Mouse (Mus musculus) cerebellum, postnatal 36 days (tissue): Measurements from ENCODE around the gene Afg1l.

ENCODE experiments used
- DNase-seq, 2 experiments: peaks; one replicate each; pipeline ENCODE4 v3.0.0; 2021 to 2022; ENCODE audit warnings: mixed read lengths in 2 of 2

Afg1l gene

GRCm38 (mm10) chr10:42294392-42294791 lies 184.0 kb downstream of the Afg1l start:
- DNase-seq, result no peak

GRCm38 (mm10) chr10:42293877-42294276 lies 184.5 kb downstream of the Afg1l start:
- no peak for DNase-seq

GRCm38 (mm10) chr10:42291360-42291759 lies 187.0 kb downstream of the Afg1l start:
- peak; percentile 49 to 57 for DNase-seq

GRCm38 (mm10) chr10:42287666-42288065 lies 190.7 kb downstream of the Afg1l start:
- no peak for DNase-seq

- no peak for DNase-seq
Observed at GRCm38 (mm10) chr10:42278307-42278850, 200.0 kb downstream of the Afg1l start.

GRCm38 (mm10) chr10:42277476-42278306 lies 200.7 kb downstream of the Afg1l start:
- peak; percentile 96 to 98 for DNase-seq

- DNase-seq, result peak; percentile 89 to 90
Observed at GRCm38 (mm10) chr10:42276507-42277345, 201.6 kb downstream of the Afg1l start, which contains the start of gene Foxo3. Gene Foxo3 (minus strand): TSS chr10:42276755.

- DNase-seq, result peak in 1 of 2 experiments; percentile 44
Observed at GRCm38 (mm10) chr10:42275871-42276501, 202.4 kb downstream of the Afg1l start.

GRCm38 (mm10) chr10:42275401-42275870 lies 202.9 kb downstream of the Afg1l start:
- DNase-seq, result peak; percentile 58 to 60

GRCm38 (mm10) chr10:42274712-42275400 lies 203.5 kb downstream of the Afg1l start:
- peak; percentile 40 to 53 for DNase-seq

- DNase-seq, result peak; percentile 48 to 56
Observed at GRCm38 (mm10) chr10:42273760-42274691, 204.3 kb downstream of the Afg1l start.

GRCm38 (mm10) chr10:42273403-42273759 lies 205.0 kb downstream of the Afg1l start:
- DNase-seq, result no peak

GRCm38 (mm10) chr10:42271454-42272230 lies 206.7 kb downstream of the Afg1l start:
- no peak for DNase-seq

- no peak for DNase-seq
Observed at GRCm38 (mm10) chr10:42270277-42271083, 207.9 kb downstream of the Afg1l start.

- DNase-seq, result no peak
Observed at GRCm38 (mm10) chr10:42269281-42270025, 208.9 kb downstream of the Afg1l start.

- no peak for DNase-seq
Observed at GRCm38 (mm10) chr10:42267811-42268545, 210.4 kb downstream of the Afg1l start.

GRCm38 (mm10) chr10:42265021-42265689 lies 213.2 kb downstream of the Afg1l start:
- DNase-seq, result peak; percentile 45 to 49
